Comparison of ENCODE assay signal across 8 mouse cellular contexts in genomic region chr7:89903442-89904343, GRCm38 (mm10). TPM values are rescaled to one million over a fixed set of nuclear protein-coding genes. Genes with fewer than 3 reads are reported as not detected.
DNase-seq lines count a peak whose midpoint lies in the region; ATAC-seq and TF ChIP-seq lines count a peak whose summit lies in the region.

Gene Ccdc81, minus strand, starts transcription at chr7:89903629.

- 33% methylated on average over 22 of the region's 22 CpGs for WGBS in embryonic facial prominence, embryonic 11.5 days
- 24% methylated on average over 22 of the region's 22 CpGs for WGBS in hindbrain, postnatal 0 days
- WGBS in neural tube, embryonic 15.5 days = 44% methylated on average over 22 of the region's 22 CpGs

- no peaks in the 10 kb centered on the region for H3K4me1 ChIP-seq in embryonic facial prominence, embryonic 11.5 days (ENCODE audit: control insufficient read depth, insufficient read depth, low read length)
- H3K4me1 ChIP-seq in hindbrain, postnatal 0 days (ENCODE audit: insufficient read depth, low read length) = no peaks in the 10 kb centered on the region
- 0 out of 2 replicates have a peak, but pooled peaks cover 3% of the 10 kb centered on the region for H3K4me1 ChIP-seq in neural tube, embryonic 15.5 days

- H3K4me3 ChIP-seq in embryonic facial prominence, embryonic 11.5 days (ENCODE audit: low read depth, low read length) = no peak within 1 kb of the TSS
- no peak within 1 kb of the TSS for H3K4me3 ChIP-seq in hindbrain, postnatal 0 days (ENCODE audit: low read length)
- H3K4me3 ChIP-seq in neural tube, embryonic 15.5 days (replicated peaks) = no peak within 1 kb of the TSS

- TF ChIP-seq CTCF in hindbrain, postnatal 0 days (IDR thresholded peaks at IDR 0.05; ENCODE audit: low read depth) = no peak

- H3K4me2 ChIP-seq in embryonic facial prominence, embryonic 11.5 days (ENCODE audit: low read depth, low read length) = 0 out of 2 replicates have a peak within 1 kb of the TSS, but pooled peaks have one; percentile 15
- peak within 1 kb of the TSS; percentile 43 for H3K4me2 ChIP-seq in hindbrain, postnatal 0 days (ENCODE audit: low read depth, low read length)
- H3K4me2 ChIP-seq in neural tube, embryonic 15.5 days = peak within 1 kb of the TSS; percentile 26

- no peak within 1 kb of the TSS for H3K27ac ChIP-seq in embryonic facial prominence, embryonic 11.5 days (replicated peaks; ENCODE audit: low read depth, low read length)
- H3K27ac ChIP-seq in hindbrain, postnatal 0 days = no peak within 1 kb of the TSS
- H3K27ac ChIP-seq in neural tube, embryonic 15.5 days (replicated peaks) = no peak within 1 kb of the TSS

- no peaks in the 10 kb centered on the region for H3K9me3 ChIP-seq in embryonic facial prominence, embryonic 11.5 days (replicated peaks; ENCODE audit: control insufficient read depth, low read length)
- no peaks in the 10 kb centered on the region for H3K9me3 ChIP-seq in hindbrain, postnatal 0 days (ENCODE audit: low read length)
- no peaks in the 10 kb centered on the region for H3K9me3 ChIP-seq in neural tube, embryonic 15.5 days (replicated peaks)

- H3K36me3 ChIP-seq in embryonic facial prominence, embryonic 11.5 days (replicated peaks; ENCODE audit: control insufficient read depth, insufficient read depth, low read depth, low read length) = no peaks in the 10 kb centered on the region
- no peaks in the 10 kb centered on the region for H3K36me3 ChIP-seq in hindbrain, postnatal 0 days (ENCODE audit: insufficient read depth, low read length)
- no peaks in the 10 kb centered on the region for H3K36me3 ChIP-seq in neural tube, embryonic 15.5 days

- no peak within 1 kb of the TSS for H3K9ac ChIP-seq in embryonic facial prominence, embryonic 11.5 days (replicated peaks; ENCODE audit: low read length)
- H3K9ac ChIP-seq in hindbrain, postnatal 0 days (replicated peaks; ENCODE audit: low read length) = no peak within 1 kb of the TSS; the same call in 1 of the 2 replicates
- H3K9ac ChIP-seq in neural tube, embryonic 15.5 days (replicated peaks) = no peak within 1 kb of the TSS

- peak; percentile 33 to 43 for DNase-seq in kidney, postnatal 4 days
- DNase-seq in kidney, adult 18-20 months = no peak
- DNase-seq in embryonic facial prominence, embryonic 11.5 days (ENCODE audit: low spot score) = peak; percentile 69
- peak; percentile 23 for DNase-seq in hindbrain, postnatal 0 days (ENCODE audit: low spot score)
- no peak for DNase-seq in right cerebral cortex, postnatal 4 days
- no peak for DNase-seq in right cerebral cortex, postnatal 10 days (ENCODE audit: low spot score in 2 of 2)
- DNase-seq in Muller cell, postnatal 12 days (ENCODE audit: inconsistent ontology term) = no peak

- no peaks in the 10 kb centered on the region for H3K27me3 ChIP-seq in embryonic facial prominence, embryonic 11.5 days (ENCODE audit: control insufficient read depth, insufficient read depth, low read length)
- H3K27me3 ChIP-seq in hindbrain, postnatal 0 days (ENCODE audit: insufficient read depth, low read length) = no peaks in the 10 kb centered on the region
- no peaks in the 10 kb centered on the region for H3K27me3 ChIP-seq in neural tube, embryonic 15.5 days (replicated peaks)

- ATAC-seq in embryonic facial prominence, embryonic 11.5 days (replicated peaks; ENCODE audit: insufficient number of reproducible peaks, low FRiP score, low TSS enrichment, low read depth) = peak; percentile 70; the same call in 1 of the 2 replicates
- ATAC-seq in hindbrain, postnatal 0 days = 0 out of 2 replicates have a peak, but pooled peaks have one; percentile 45
- ATAC-seq in neural tube, embryonic 15.5 days (ENCODE audit: low FRiP score) = no peak; the same call in 1 of the 2 replicates

RNA-seq across cellular contexts. Expression of gene Ccdc81, which starts in this region (rescaled TPM):
- 0.46 and 0.55 TPM in 2 replicates for polyA plus RNA-seq in embryonic facial prominence, embryonic 11.5 days (2014; fragmentation: Nextera tagmentation; extraction: Ambion mirVana)
- 0.42 and 1.1 TPM in 2 replicates for total RNA-seq in hindbrain, postnatal 0 days (2014; rRNA removed)
- polyA plus RNA-seq in hindbrain, postnatal 0 days (2015; fragmentation: Nextera tagmentation; extraction: Ambion mirVana) = 0.71 and 0.76 TPM in 2 replicates
- 0.50 and 0.69 TPM in 2 replicates for polyA plus RNA-seq in neural tube, embryonic 15.5 days (2015; fragmentation: Nextera tagmentation; extraction: Ambion mirVana)

Comparison
In these comparisons a context has a peak if more than half of its experiments do, and no peak if none do; other contexts are left out.
1. DNase-seq: peak in kidney, postnatal 4 days (2 of 2) and hindbrain, postnatal 0 days (single experiment); none in kidney, adult 18-20 months (single experiment), right cerebral cortex, postnatal 4 days (single experiment), right cerebral cortex, postnatal 10 days (0 of 2) and Muller cell, postnatal 12 days (single experiment).
2. Peak in DNase-seq, ATAC-seq and H3K4me2 ChIP-seq in embryonic facial prominence, embryonic 11.5 days; RNA of the gene not detected or under 1 TPM.
3. Peak in every context shown above with its lines, with median percentiles within 50 percentile points of each other: H3K4me2 ChIP-seq.